Mouse (Mus musculus): ENCODE results near the gene Armh1.
A peak's percentile ranks its signal among the peaks of the same experiment; 100 is the strongest.

DNA sequence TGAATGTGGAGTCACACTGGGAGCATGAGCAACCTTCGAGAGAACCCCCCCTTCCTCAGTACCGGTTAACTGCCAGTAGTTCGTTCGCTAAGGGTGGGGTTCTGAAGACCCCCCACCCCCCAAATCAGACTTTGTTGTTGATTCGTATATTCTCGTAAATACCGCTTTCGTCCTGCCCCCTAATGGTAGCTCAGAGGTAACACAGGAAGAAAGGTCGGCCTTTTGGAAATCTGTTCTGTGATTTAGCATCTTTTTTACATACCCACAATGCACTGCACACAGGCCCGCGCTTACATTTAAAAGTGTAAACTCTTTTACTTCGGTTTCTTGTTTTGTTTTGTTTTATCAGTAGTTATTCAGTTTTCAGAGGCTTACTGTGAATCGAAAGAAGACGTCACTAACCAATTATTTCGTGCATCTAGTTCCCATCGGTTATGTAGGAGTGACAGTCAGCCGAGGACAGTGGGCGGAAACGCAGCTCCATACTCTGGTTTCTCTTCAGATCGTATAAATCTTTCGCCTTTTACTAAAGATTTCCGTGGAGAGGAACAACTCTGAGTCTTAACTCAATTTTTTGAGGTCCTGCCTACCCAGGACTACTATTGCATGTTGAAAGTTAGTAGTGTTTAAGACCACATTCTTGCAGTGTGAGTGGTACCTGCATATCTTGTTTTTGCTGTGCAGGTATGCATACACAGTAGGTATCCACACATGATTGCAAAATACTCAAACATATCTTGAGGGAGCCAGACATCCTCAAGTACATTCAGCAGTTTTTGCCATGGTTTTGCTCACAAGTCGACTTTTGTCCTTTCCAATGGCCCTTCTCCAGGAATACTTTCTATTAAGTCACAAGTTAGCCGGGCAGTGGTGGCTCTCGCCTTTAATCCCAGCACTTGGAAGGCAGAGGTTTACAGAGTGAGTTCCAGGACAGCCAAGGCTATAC is 49.6 kb downstream of the Armh1 start:
- TF ChIP-seq CTCF (IDR thresholded peaks at IDR 0.05; ENCODE audit: borderline replicate concordance, control insufficient read depth, extremely low read depth, insufficient read depth, low read length, poor library complexity) (peak; percentile 24; the same call in 1 of the 2 replicates), POLR2A (IDR thresholded peaks at IDR 0.05; ENCODE audit: control insufficient read depth, extremely low read depth, insufficient read depth, low read length, poor library complexity) (no peak)
